Mouse (Mus musculus): ENCODE measurements at regions not wholly inside any gene's neighbourhood (a gene's known extent, or its start where the extent isn't known, plus 50 kb on each side); places are given as distances from the start of the nearest gene placed in this dataset.

DNA sequence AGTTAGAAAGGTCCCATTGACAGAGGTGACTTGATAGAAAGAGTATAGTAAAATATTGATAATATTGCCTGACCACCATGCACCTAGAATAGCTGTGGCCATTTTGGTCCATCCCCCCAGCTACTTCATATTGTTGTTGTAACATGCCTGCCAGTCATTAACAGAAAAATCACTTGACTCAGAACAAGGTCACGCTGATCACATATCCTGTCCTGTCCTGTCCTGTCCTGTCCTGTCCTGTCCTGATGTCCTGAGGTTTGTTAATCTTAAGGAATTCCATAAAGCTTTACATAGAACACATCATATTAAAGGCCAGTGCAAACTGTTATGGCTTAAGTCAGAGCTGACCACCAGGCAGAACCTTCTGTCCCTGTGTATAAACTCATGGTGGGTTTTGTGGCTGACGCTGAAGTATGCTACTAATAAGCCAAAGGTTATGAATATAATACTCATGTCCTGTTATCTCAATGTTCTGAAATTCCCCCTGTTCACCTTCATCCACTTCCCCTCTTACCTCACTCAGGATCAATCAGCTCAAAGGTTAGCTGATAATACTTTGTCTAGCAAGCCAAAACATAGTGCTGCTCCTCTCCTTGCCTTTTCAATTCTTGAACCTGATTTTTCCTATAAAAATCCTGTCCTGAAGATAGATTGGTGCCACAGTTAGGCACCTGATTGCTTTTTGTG lies 173.7 kb downstream of the Alg10b start:
- no peak for TF ChIP-seq ZNF384 (IDR thresholded peaks at IDR 0.05; ENCODE audit: low read depth, low read length)
- no peak for TF ChIP-seq CTCF (conservative IDR thresholded peaks at IDR 0.05 in 1 of 2, IDR thresholded peaks at IDR 0.05 in 1 of 2; ENCODE audit: low read depth in 2 of 2, low read length in 2 of 2)
- no peak for TF ChIP-seq SIN3A (IDR thresholded peaks at IDR 0.05; ENCODE audit: low read length)
- no peak for TF ChIP-seq IRF4 (IDR thresholded peaks at IDR 0.05; ENCODE audit: low read depth, low read length)

All from CH12.LX (cell line).